Mouse (Mus musculus): ENCODE data around the gene Rfxank. TPM values are rescaled to one million over a fixed set of nuclear protein-coding genes. Genes with fewer than 3 reads are reported as not detected.

The Rfxank gene
- total and polyA plus RNA-seq, 2 experiments = 13.6 to 27.8 TPM

DNA sequence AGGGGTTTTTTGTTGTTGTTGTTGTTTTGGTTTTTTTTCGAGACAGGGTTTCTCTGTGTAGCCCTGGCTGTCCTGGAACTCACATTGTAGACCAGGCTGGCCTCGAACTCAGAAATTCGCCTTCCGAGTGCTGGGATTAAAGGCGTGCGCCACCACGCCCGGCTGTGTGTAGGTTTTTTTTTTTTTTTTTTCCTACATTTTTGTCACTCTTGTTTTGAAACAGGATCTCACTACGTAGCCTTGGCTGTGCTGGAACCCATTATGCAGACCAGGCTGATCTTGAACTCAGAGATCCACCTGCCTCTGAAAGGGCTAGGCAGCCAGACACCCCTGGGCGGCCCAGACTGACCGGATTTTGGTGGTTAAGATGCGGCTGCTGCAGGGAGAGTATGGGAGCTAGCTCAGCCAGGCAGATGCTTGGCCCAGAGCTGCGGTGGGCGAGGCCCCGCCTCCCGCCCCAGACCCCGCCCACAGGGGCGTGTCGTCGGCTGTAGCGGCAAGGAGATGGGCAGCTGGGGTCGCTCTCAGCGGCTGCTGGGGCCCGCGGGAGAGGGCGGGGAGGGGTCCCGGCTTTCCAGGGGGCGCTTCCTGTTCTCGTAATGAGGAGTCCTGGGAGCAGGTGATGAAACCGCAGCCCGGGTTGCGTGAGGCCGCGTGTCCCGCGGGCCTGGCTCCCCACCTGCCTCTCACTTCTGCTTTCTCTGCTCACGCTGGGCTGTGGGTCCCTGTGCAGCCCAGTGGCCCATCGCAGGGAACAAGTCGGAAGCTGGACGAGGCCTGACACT, 19.3 kb upstream of the Rfxank start:
- H3K79me2 ChIP-seq (ENCODE audit: control insufficient read depth, insufficient read depth, low read length) = no peaks in the 10 kb centered on the region
- peak overlapping the region; percentile 35 for H3K9ac ChIP-seq (ENCODE audit: low read depth, low read length)
- peak overlapping the region; percentile 43 for H3K4me3 ChIP-seq (ENCODE audit: insufficient read depth, low read depth, low read length)
- no peaks in the 10 kb centered on the region for H3K27me3 ChIP-seq (ENCODE audit: control insufficient read depth, insufficient read depth, low read length)
- H3K4me1 ChIP-seq (ENCODE audit: control insufficient read depth, insufficient read depth, low read length) = no peaks in the 10 kb centered on the region
- WGBS = 15% methylated on average over 40 of the region's 40 CpGs
- H3K36me3 ChIP-seq (ENCODE audit: control insufficient read depth, insufficient read depth, low read length) = no peaks in the 10 kb centered on the region
- H3K27ac ChIP-seq (replicated peaks; ENCODE audit: insufficient read depth, low read depth, low read length) = no peak overlapping the region
- TF ChIP-seq CTCF (IDR thresholded peaks at IDR 0.05; ENCODE audit: low read depth, low read length) = no peak
- no peak for TF ChIP-seq POLR2A (IDR thresholded peaks at IDR 0.05; ENCODE audit: extremely low read depth, insufficient read depth, low read length)
- no peak for DNase-seq (ENCODE audit: extremely low read depth, low read depth, low spot score)

GRCm38 (mm10) chr8:70157240-70157800, 18.4 kb upstream of the Rfxank start:
- 100% methylated on average over 1 of the region's 1 CpGs for WGBS
- Histone ChIP-seq H3K79me2 (ENCODE audit: control insufficient read depth, insufficient read depth, low read length) (no peaks in the 10 kb centered on the region), H3K9ac (ENCODE audit: low read depth, low read length) (no peak overlapping the region), H3K27ac (replicated peaks; ENCODE audit: insufficient read depth, low read depth, low read length) (no peak overlapping the region), H3K4me3 (ENCODE audit: insufficient read depth, low read depth, low read length) (no peak overlapping the region), H3K4me1 (ENCODE audit: control insufficient read depth, insufficient read depth, low read length) (no peaks in the 10 kb centered on the region), H3K27me3 (ENCODE audit: control insufficient read depth, insufficient read depth, low read length) (no peaks in the 10 kb centered on the region), H3K36me3 (ENCODE audit: control insufficient read depth, insufficient read depth, low read length) (no peaks in the 10 kb centered on the region)
- no peak for DNase-seq (ENCODE audit: extremely low read depth, low read depth, low spot score)
- TF ChIP-seq CTCF (IDR thresholded peaks at IDR 0.05; ENCODE audit: low read depth, low read length) = no peak
- TF ChIP-seq POLR2A (IDR thresholded peaks at IDR 0.05; ENCODE audit: extremely low read depth, insufficient read depth, low read length) = no peak

DNA sequence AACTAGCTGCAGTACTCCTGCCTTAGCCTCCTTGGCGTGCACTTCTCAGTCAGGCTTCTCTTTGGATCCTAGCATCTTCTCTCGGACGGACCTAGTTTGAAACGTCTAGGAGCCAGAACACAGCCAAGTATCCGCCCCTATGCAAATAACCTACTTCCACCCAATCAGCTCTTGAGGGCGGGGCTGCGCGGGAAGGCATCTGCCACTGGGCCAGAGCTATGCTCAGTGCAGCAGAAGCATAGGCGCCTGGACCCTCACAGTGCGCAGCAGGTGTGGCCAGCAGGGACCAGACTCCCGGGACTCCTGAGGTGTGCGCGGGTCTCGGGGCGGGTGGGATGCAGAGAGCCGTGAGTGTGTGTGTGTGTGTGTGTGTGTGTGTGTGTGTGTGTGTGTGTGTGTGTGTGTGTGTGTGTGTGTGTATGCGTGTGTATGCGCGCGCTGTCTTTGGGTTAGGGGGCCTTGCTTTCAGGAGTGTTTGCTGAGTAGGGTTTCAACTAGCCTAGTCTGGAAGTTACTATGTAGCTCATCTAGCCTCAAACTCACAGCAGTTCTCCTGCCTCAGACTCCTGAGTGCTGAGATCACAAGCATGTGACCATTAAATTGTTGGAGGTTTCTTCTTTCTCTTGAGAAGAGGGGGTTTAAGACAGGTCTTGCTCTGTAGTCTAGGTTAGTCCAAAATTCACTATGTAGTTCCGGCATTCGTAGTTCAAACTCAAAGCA, 13.7 kb upstream of the Rfxank start:
- Histone ChIP-seq H3K36me3 (ENCODE audit: control insufficient read depth, insufficient read depth, low read length) (no peaks in the 10 kb centered on the region), H3K79me2 (ENCODE audit: control insufficient read depth, insufficient read depth, low read length) (no peaks in the 10 kb centered on the region), H3K4me1 (ENCODE audit: control insufficient read depth, insufficient read depth, low read length) (no peaks in the 10 kb centered on the region), H3K27ac (replicated peaks; ENCODE audit: insufficient read depth, low read depth, low read length) (no peak overlapping the region), H3K9ac (ENCODE audit: low read depth, low read length) (no peak overlapping the region), H3K4me3 (ENCODE audit: insufficient read depth, low read depth, low read length) (no peak overlapping the region), H3K27me3 (ENCODE audit: control insufficient read depth, insufficient read depth, low read length) (no peaks in the 10 kb centered on the region)
- TF ChIP-seq POLR2A (IDR thresholded peaks at IDR 0.05; ENCODE audit: extremely low read depth, insufficient read depth, low read length) (no peak), CTCF (IDR thresholded peaks at IDR 0.05; ENCODE audit: low read depth, low read length) (no peak)
- WGBS = 16% methylated on average over 22 of the region's 22 CpGs
- DNase-seq (ENCODE audit: extremely low read depth, low read depth, low spot score) = peak; percentile 35

GRCm38 (mm10) chr8:70150158-70150557, 11.2 kb upstream of the Rfxank start:
- Histone ChIP-seq H3K36me3 (ENCODE audit: control insufficient read depth, insufficient read depth, low read length) (0 out of 2 replicates have a peak, but pooled peaks cover 2% of the 10 kb centered on the region), H3K4me3 (ENCODE audit: insufficient read depth, low read depth, low read length) (no peak overlapping the region), H3K9ac (ENCODE audit: low read depth, low read length) (no peak overlapping the region), H3K4me1 (ENCODE audit: control insufficient read depth, insufficient read depth, low read length) (no peaks in the 10 kb centered on the region), H3K27ac (replicated peaks; ENCODE audit: insufficient read depth, low read depth, low read length) (no peak overlapping the region), H3K27me3 (ENCODE audit: control insufficient read depth, insufficient read depth, low read length) (no peaks in the 10 kb centered on the region), H3K79me2 (ENCODE audit: control insufficient read depth, insufficient read depth, low read length) (no peaks in the 10 kb centered on the region)
- 21% methylated on average over 13 of the region's 13 CpGs for WGBS
- TF ChIP-seq POLR2A (IDR thresholded peaks at IDR 0.05; ENCODE audit: extremely low read depth, insufficient read depth, low read length) = no peak
- TF ChIP-seq CTCF (IDR thresholded peaks at IDR 0.05; ENCODE audit: low read depth, low read length) = no peak
- no peak for DNase-seq (ENCODE audit: extremely low read depth, low read depth, low spot score)

DNA sequence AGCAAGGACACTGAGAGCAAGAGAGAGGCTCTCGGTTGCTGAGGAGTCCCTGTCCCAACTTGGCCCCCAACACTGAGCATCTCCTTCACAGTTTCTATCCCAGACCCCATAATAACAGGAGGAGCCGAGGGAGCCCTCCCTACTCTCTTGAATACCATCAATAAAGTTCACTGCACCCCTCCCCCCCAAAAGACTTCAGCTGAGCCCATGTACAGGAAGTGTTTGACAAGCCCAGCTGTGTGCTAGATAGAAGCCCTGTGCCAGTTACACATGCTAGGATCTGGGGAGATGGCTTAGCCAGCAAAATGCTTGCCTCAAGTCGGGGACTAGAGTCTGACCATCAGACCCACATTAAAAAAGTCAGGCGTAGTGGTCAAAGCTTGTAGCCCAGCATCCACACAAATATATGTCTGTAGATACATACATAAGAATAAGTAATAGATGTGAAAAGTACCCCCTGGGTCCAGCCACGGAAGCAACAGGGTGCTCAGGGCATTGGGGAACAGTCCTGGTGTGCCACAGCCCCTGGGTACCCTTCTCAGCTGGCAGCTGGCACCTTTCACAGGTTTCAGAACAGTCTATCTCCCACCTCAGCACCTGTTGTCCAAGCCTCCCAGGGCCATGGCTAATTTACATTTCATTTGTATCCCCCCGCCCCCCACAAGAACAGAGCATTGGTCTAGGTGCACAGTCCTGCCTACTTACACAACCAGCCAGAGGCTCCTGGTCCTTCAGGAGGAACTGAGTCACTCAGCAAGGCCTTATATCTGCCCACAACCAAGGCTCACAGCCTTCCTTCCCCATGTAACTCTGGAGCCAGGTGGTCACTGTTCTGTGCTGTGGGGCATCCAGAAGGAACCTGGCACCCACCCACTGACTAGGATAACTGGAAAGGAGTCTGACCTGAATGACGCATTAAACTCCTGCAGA, 9.0 kb upstream of the Rfxank start:
- H3K79me2 ChIP-seq (ENCODE audit: control insufficient read depth, insufficient read depth, low read length) = no peaks in the 10 kb centered on the region
- no peaks in the 10 kb centered on the region for H3K27me3 ChIP-seq (ENCODE audit: control insufficient read depth, insufficient read depth, low read length)
- no peak for DNase-seq (ENCODE audit: extremely low read depth, low read depth, low spot score)
- H3K36me3 ChIP-seq (ENCODE audit: control insufficient read depth, insufficient read depth, low read length) = peaks cover 2% of the 10 kb centered on the region; the same call in 1 of the 2 replicates
- H3K9ac ChIP-seq (ENCODE audit: low read depth, low read length) = no peak overlapping the region
- H3K4me1 ChIP-seq (ENCODE audit: control insufficient read depth, insufficient read depth, low read length) = no peaks in the 10 kb centered on the region
- TF ChIP-seq POLR2A (IDR thresholded peaks at IDR 0.05; ENCODE audit: extremely low read depth, insufficient read depth, low read length) = no peak
- TF ChIP-seq CTCF (IDR thresholded peaks at IDR 0.05; ENCODE audit: low read depth, low read length) = no peak
- H3K4me3 ChIP-seq (ENCODE audit: insufficient read depth, low read depth, low read length) = no peak overlapping the region
- H3K27ac ChIP-seq (replicated peaks; ENCODE audit: insufficient read depth, low read depth, low read length) = no peak overlapping the region
- 89% methylated on average over 7 of the region's 7 CpGs for WGBS
